In the genomic region with DNA sequence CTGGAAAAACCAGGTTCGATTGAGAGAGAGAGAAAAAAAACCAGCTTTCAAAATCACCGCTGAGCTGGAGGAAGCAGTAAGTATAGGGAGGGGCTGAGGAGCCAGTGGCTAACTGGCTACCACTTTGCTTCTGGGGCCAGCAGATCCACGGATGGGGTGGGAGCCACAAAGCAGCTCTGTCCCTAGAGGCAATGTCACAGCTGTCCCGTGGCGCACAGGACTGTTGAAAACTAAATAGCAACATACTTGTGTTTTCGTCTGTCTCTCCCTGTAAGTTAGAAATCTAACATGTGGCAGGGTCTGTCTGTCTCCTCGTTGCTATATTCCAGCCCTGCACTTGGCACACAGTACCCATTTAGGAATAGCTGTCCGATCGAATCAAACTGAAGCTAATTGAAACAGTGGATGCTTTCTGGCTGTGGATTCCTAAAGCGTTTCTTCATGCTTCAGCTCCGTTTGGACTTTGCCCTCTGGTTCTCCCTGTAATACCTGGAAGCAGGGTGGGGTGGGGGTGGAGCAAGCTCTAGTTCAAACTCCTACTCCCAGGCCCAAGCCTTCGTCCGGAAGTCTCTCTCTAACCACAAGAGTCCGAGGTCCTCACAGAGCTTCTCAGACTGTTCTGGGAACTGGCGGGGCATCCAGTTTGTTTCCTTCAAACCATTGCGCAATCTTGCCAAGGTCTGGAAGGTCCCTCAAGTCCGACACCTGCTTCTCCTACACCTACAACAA, we compare ENCODE assay signal across 8 mouse cellular contexts. TPM values are rescaled to one million over a fixed set of nuclear protein-coding genes. Genes with fewer than 3 reads are reported as not detected.
DNase-seq lines count a peak whose midpoint lies in the region; ATAC-seq and TF ChIP-seq lines count a peak whose summit lies in the region.

No protein-coding gene starts in this region.

- intact Hi-C loops in left cerebral cortex, postnatal 4 days (cut with DNase I): loop anchor here (5.0 kb wide), 1 partner anchor 479 kb away; no protein-coding TSS in a partner anchor
- intact Hi-C loops in left cerebral cortex, postnatal 10 days (cut with DNase I): loop anchor here (5.0 to 10.0 kb wide), 2 partner anchors 357 to 574 kb away; no protein-coding TSS in a partner anchor
- intact Hi-C loops in gastrocnemius, postnatal 14 days (cut with DNase I; ENCODE audit: low total_unique reads): loop anchor here (10.0 kb wide), 3 partner anchors 47 to 577 kb away; no protein-coding TSS in a partner anchor

- TF ChIP-seq CTCF in G1E (IDR thresholded peaks at IDR 0.05; ENCODE audit: low read depth, low read length): no peak

- H3K27ac ChIP-seq in kidney, embryonic 14.5 days (ENCODE audit: low read depth, low read length): peak overlapping the region; percentile 88

- no peaks in the 10 kb centered on the region for H3K27me3 ChIP-seq in G1E (ENCODE audit: insufficient read depth, low read length)
- H3K27me3 ChIP-seq in kidney, embryonic 14.5 days (ENCODE audit: control insufficient read depth, insufficient read depth, low read length): no peaks in the 10 kb centered on the region

- H3K4me1 ChIP-seq in G1E (ENCODE audit: insufficient read depth, low read depth, low read length): peaks cover 24% of the 10 kb centered on the region
- H3K4me1 ChIP-seq in kidney, embryonic 14.5 days (ENCODE audit: control insufficient read depth, insufficient read depth, low read length): peaks cover 26% of the 10 kb centered on the region

- peak; percentile 48 for DNase-seq in left cerebral cortex, postnatal 4 days
- DNase-seq in left cerebral cortex, postnatal 10 days (ENCODE audit: extremely low spot score in 1 of 2, low spot score in 2 of 2): no peak
- DNase-seq in G1E (ENCODE audit: low spot score): no peak
- peak; percentile 33 for DNase-seq in gastrocnemius, postnatal 14 days
- DNase-seq in lung, postnatal 14 days: peak; percentile 58
- no peak for DNase-seq in embryo, embryonic 11 days
- DNase-seq in frontal cortex, postnatal 36 days (ENCODE audit: low spot score in 2 of 2): no peak

- WGBS in kidney, embryonic 14.5 days: 49% methylated on average over 17 of the region's 17 CpGs

- H3K4me2 ChIP-seq in kidney, embryonic 14.5 days (replicated peaks; ENCODE audit: low read depth, low read length): peak overlapping the region; percentile 25

- ATAC-seq in G1E (ENCODE audit: extremely low read depth, insufficient number of reproducible peaks, low FRiP score, poor library complexity, severe bottlenecking): peak; percentile 16; the same call in 1 of the 2 replicates
- ATAC-seq in kidney, embryonic 14.5 days (ENCODE audit: low FRiP score, low TSS enrichment): peak; percentile 51; the same call in 1 of the 2 replicates

- peak overlapping the region; percentile 45; the same call in 1 of the 2 replicates for H3K9ac ChIP-seq in kidney, embryonic 14.5 days (ENCODE audit: low read depth, low read length)

- no peaks in the 10 kb centered on the region for H3K9me3 ChIP-seq in G1E (replicated peaks)
- no peaks in the 10 kb centered on the region for H3K9me3 ChIP-seq in kidney, embryonic 14.5 days (ENCODE audit: control insufficient read depth, low read length)

- H3K36me3 ChIP-seq in G1E (replicated peaks): no peaks in the 10 kb centered on the region
- no peaks in the 10 kb centered on the region for H3K36me3 ChIP-seq in kidney, embryonic 14.5 days (ENCODE audit: control insufficient read depth, insufficient read depth, low read length)

- peak overlapping the region; percentile 57; the same call in 1 of the 2 replicates for H3K4me3 ChIP-seq in G1E (ENCODE audit: low read depth, low read length)
- no peak overlapping the region for H3K4me3 ChIP-seq in kidney, embryonic 14.5 days (ENCODE audit: low read length)

RNA-seq across cellular contexts. Expression of a gene that starts 58.4 kb away (rescaled TPM):
- 10 to 100 TPM; 29.4 to 32.5 TPM for total RNA-seq in left cerebral cortex, postnatal 4 days (2021)
- 10 to 100 TPM; 25.7 to 27.3 TPM for total RNA-seq in left cerebral cortex, postnatal 10 days (2021)
- total RNA-seq in G1E (2014; fragmentation: Nextera tagmentation) (92.6 and 147 TPM in 2 replicates), G1E (2017) (20.1 and 21.1 TPM in 2 replicates)
- 170 and 238 TPM in 2 replicates for polyA plus RNA-seq in G1E (2012)
- 10 to 100 TPM; 23.7 to 26.6 TPM for total RNA-seq in gastrocnemius, postnatal 14 days (2021)
- polyA plus RNA-seq in kidney, embryonic 14.5 days (2014; fragmentation: Nextera tagmentation; extraction: Ambion mirVana): 45.1 and 78.4 TPM in 2 replicates

Comparison
In these comparisons a context has a peak if more than half of its experiments do, and no peak if none do; other contexts are left out.
1. DNase-seq: peak in left cerebral cortex, postnatal 4 days (single experiment), gastrocnemius, postnatal 14 days (single experiment) and lung, postnatal 14 days (single experiment); none in left cerebral cortex, postnatal 10 days (0 of 2), G1E (single experiment), embryo, embryonic 11 days (single experiment) and frontal cortex, postnatal 36 days (0 of 2).